Mouse (Mus musculus) stomach, postnatal 0 days (tissue): Measurements from ENCODE around the gene Rfx7.

ENCODE experiments used
- CTCF ChIP-seq: IDR thresholded peaks from 2 replicates; pipeline ENCODE4 v1.5.1; 2016; ENCODE audit warnings: antibody characterized with exemption, low read depth, mild to moderate bottlenecking, moderate library complexity
- EP300 ChIP-seq: optimal IDR thresholded peaks from 2 replicates; pipeline ENCODE3; 2016; ENCODE audit warnings: antibody characterized with exemption

- TF ChIP-seq CTCF (no peak), EP300 (no peak)
These were observed 96.6 kb downstream of the Rfx7 start for GRCm38 (mm10) chr9:72628591-72628990.
